Mouse (Mus musculus) urinary bladder, postnatal 0 days (tissue): Measurements from ENCODE around the gene Zfp36l3. TPM values are rescaled to one million over a fixed set of nuclear protein-coding genes. Genes with fewer than 3 reads are reported as not detected.

Experiments
- polyA plus RNA-seq: library from polyadenylated mRNA; unstranded; fragments of >200 nt; fragmentation: Nextera tagmentation; extraction: Ambion mirVana; gene quantifications from 2 replicates; pipeline ENCODE4 v1.2.1, GENCODE M21; 2015

Zfp36l3 gene
- polyA plus RNA-seq: not detected in 2 replicates

DNA sequence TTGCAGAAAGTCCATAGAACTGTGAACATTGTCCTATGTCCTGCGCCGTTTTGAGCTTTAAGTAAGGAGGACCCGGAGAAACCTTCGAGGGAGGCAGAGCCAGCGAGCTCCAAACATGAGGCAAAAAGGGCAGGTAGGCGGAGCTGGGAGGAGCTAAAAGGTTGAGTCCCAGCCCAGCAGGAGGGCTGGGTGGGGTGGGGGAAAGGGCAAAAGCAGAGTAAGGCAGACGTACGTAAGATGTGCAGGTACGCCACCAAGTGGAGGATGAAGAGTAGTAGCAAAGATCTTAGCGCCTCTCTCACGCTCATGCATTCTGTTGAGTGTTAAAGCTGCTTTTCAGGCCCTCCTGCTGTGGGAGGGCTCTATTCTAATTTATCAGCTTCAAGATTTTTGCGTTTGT is at the start of gene Zfp36l3:
Zfp36l3 (minus strand) TSS at position 119 of the 400 bp plus-strand sequence.

GRCm38 (mm10) chrX:53797519-53797918 is 21.3 kb upstream of the Zfp36l3 start, which contains the start of gene Xlr:
Gene Xlr (minus strand): TSS chrX:53797706.

DNA sequence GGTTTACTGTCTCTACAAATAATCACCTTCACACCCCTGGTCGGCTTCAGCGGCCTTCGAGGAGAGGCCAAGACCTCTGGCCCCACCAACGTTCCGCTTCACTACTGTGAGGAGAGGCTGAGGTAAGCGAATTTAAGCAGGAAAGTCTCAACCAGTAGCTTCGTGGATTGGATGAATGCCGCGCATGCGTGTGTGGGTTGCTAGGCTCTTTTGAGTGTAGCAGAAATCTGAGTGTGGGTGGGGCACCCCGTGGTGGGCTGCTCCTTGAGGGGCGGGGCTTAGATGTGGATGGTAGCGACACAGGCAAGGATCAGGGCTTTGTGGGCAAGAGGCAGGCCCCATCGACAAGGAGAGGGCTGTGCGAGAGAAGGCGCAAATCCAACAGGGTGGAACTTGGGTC is 18.5 kb downstream of the Zfp36l3 start, which contains the start of gene 1700013H16Rik:
1700013H16Rik (minus strand) TSS at position 96 of the 400 bp plus-strand sequence.

DNA sequence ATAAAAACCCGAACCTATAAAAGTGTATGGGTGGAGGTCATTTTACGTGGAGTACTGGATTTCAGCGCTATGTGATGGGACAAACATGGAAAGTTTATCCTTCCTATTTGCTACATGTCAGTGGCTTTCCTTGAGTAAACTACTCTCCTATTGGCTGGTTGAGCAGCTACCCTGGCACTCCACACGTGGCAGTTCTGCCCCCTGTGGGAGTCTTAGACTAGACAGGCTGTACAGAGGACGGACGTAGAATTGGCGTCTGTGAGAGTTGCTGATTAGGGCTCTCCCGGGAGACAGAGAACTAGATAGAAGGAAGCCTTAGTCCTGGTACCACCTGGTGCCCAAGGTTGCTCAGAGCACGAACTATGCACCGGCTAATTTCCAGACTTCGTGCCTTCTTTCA is 51.6 kb downstream of the Zfp36l3 start, which contains the start of gene 4930502E18Rik:
4930502E18Rik (plus strand) TSS at position 231 of the 400 bp plus-strand sequence.

Other genes starting within 250 kb of the Zfp36l3 start
- 18.2 and 20.2 TPM in 2 replicates for gene Rtl8c, start 168.4 kb downstream of the Zfp36l3 start, polyA plus RNA-seq
- gene Gm14597, start 167.4 kb downstream of the Zfp36l3 start, polyA plus RNA-seq: not detected in 2 replicates
- 54.2 and 55.8 TPM in 2 replicates for gene Rtl8a, start 132.7 kb downstream of the Zfp36l3 start, polyA plus RNA-seq
- 40.1 and 44.3 TPM in 2 replicates for gene Rtl8b, start 106.0 kb downstream of the Zfp36l3 start, polyA plus RNA-seq
- gene 4930502E18Rik, start 51.6 kb downstream of the Zfp36l3 start, polyA plus RNA-seq: 0.17 TPM in 1 of 2 replicates, not detected in the other
- not detected in 2 replicates for gene 1700013H16Rik, start 18.6 kb downstream of the Zfp36l3 start, polyA plus RNA-seq
- 1.7 and 3.6 TPM in 2 replicates for gene Xlr, start 21.3 kb upstream of the Zfp36l3 start, polyA plus RNA-seq